Mouse (Mus musculus) kidney, postnatal 10 days (tissue): ENCODE measurements around the gene B3gntl1.

Experiments used
- DNase-seq: peaks from one replicate; pipeline ENCODE4 v3.0.0; 2021; ENCODE audit warnings: mixed read lengths

B3gntl1 gene

GRCm38 (mm10) chr11:121645394-121645793 lies 27.6 kb downstream of the B3gntl1 start:
- no peak for DNase-seq

GRCm38 (mm10) chr11:121641501-121642145 lies 31.3 kb downstream of the B3gntl1 start:
- no peak for DNase-seq

- DNase-seq = no peak
Measured at GRCm38 (mm10) chr11:121636646-121637045, 36.3 kb downstream of the B3gntl1 start.

GRCm38 (mm10) chr11:121631410-121631809 lies 41.5 kb downstream of the B3gntl1 start:
- no peak for DNase-seq

- DNase-seq = no peak
Measured at GRCm38 (mm10) chr11:121630406-121630805, 42.5 kb downstream of the B3gntl1 start.

- no peak for DNase-seq
Measured at GRCm38 (mm10) chr11:121629529-121629928, 43.4 kb downstream of the B3gntl1 start.

- DNase-seq = no peak
Measured at GRCm38 (mm10) chr11:121627521-121627920, 45.4 kb downstream of the B3gntl1 start.

GRCm38 (mm10) chr11:121625007-121625406 lies 47.9 kb downstream of the B3gntl1 start:
- no peak for DNase-seq

GRCm38 (mm10) chr11:121617371-121617770 lies 55.6 kb downstream of the B3gntl1 start:
- no peak for DNase-seq

- no peak for DNase-seq
Measured at GRCm38 (mm10) chr11:121616501-121616900, 56.5 kb downstream of the B3gntl1 start.

- peak; percentile 55 for DNase-seq
Measured at GRCm38 (mm10) chr11:121615961-121616485, 56.9 kb downstream of the B3gntl1 start.

- DNase-seq = peak; percentile 43
Measured at GRCm38 (mm10) chr11:121610976-121611375, 62.0 kb downstream of the B3gntl1 start.

GRCm38 (mm10) chr11:121605604-121606003 lies 67.3 kb downstream of the B3gntl1 start:
- no peak for DNase-seq

- DNase-seq = no peak
Measured at GRCm38 (mm10) chr11:121601422-121601821, 71.5 kb downstream of the B3gntl1 start.

GRCm38 (mm10) chr11:121597254-121597653 lies 75.7 kb downstream of the B3gntl1 start:
- no peak for DNase-seq

GRCm38 (mm10) chr11:121581856-121582255 lies 91.1 kb downstream of the B3gntl1 start:
- no peak for DNase-seq
